Mouse (Mus musculus): ENCODE measurements at regions not wholly inside any gene's neighbourhood (a gene's known extent, or its start where the extent isn't known, plus 50 kb on each side); places are given as distances from the start of the nearest gene placed in this dataset.

GRCm38 (mm10) chr13:30600194-30600593 is 55.0 kb upstream of the Uqcrfs1 start:
- no peak for DNase-seq

DNA sequence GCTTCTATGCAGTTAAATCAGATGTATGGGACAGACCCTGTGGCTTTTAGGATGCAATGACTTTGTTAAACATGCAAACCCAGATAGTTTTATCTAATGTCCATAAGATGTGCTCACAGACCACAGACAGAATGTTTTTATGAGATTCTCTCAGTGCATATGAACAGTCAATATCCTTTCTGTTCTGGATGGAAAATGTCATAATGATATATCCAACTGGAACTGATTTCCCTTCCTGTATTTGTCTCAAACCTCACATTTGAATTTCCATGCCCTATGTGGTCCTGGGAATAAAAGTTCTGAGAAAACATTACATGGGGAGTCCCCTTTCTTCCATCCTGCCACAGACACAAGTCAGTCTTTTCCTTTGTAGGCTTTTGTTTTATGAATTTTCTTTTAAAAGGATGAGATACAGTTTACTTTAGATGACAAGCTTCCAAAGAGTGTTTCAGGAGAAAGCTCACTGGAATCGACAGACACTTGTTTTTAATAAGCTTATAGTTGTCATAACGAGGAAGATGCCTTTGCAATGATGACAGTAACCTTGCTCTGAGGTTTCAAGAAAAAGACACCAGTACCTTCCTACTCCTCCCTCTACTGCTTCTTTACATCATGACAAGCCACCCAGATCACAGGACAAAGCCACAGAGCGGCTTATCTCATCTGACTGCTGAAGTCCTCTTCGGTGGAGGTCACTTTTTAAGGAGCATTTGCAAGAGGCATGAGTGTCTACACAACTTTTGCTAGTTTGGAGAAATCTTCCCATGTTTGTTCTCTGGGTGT is 55.7 kb upstream of the Uqcrfs1 start:
- DNase-seq, result no peak

GRCm38 (mm10) chr13:30603936-30604335 is 55.9 kb upstream of the Dusp22 start:
- DNase-seq, result peak; percentile 56

- no peak for DNase-seq
Observed at GRCm38 (mm10) chr13:30607343-30607742, 52.5 kb upstream of the Dusp22 start.

DNA sequence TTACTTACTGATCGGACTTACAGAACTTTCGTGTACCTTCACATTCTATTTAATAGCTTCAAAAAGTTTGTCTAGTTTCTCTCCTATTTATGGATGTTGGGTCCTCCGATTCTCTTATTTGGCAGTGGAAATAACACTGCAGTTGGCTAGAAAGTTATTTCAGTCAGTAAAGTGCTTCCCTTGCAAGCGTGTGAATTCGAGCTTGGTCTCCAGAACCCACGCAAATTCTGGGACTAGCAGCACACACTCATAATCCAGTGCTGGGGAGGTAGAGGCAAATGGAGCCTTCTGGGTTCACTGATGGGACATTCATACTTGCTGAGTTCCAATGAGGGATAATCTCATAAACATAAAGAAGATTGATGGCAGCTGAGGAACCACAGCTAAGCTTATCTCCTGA is 51.9 kb upstream of the Dusp22 start:
- DNase-seq, result peak; percentile 63

DNA sequence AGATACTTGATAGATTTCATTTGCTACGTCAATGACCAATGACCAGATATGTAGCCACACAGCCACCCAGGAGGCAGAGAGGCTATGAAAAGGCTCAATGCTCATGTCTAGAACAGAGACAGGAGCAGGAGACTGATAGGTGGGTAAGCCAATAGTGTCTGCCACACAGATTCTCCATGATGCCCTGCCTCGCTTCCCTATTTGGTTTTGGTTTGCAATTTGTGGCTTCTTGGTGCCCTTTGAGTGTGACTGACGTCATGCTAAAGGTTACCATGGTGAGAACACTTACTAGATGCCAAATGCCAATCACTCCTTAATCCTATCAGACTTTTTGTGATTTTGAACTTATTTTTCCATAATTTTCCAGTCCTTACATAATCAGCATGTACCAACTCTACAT is 50.0 kb upstream of the Dusp22 start:
- no peak for DNase-seq
